Mouse (Mus musculus) liver, embryonic 11.5 days (tissue): Measurements from ENCODE around the gene Unc119b. TPM values are rescaled to one million over a fixed set of nuclear protein-coding genes. Genes with fewer than 3 reads are reported as not detected.

ENCODE experiments used
- ATAC-seq: fragments of 200-750 bp; cut with Nextera tagmentation; replicated peaks from 2 replicates; pipeline ENCODE4 v1.8.0; 2017; ENCODE audit warnings: moderate number of reproducible peaks, mild to moderate bottlenecking, moderate TSS enrichment, moderate library complexity; ENCODE audit not compliant: low FRiP score
- DNase-seq: peaks from one replicate; pipeline ENCODE4 v3.0.0-alpha.2; 2017; ENCODE audit warnings: low spot score
- H3K27ac ChIP-seq: fragments of 300-500 bp; sonication (generic); 2 replicates; pipeline ENCODE4 v1.5.1; 2014; ENCODE audit warnings: mild to moderate bottlenecking, low read depth, low read length, control low read depth
- H3K27me3 ChIP-seq: fragments of 300-500 bp; sonication (generic); replicated peaks from 2 replicates; pipeline ENCODE4 v1.6.1; 2014; ENCODE audit warnings: low read length, mixed read lengths; ENCODE audit not compliant: control insufficient read depth, insufficient read depth
- H3K36me3 ChIP-seq: fragments of 300-500 bp; sonication (generic); 2 replicates; pipeline ENCODE4 v1.6.1; 2014; ENCODE audit warnings: mild to moderate bottlenecking, low read length, moderate library complexity, mixed read lengths; ENCODE audit not compliant: control insufficient read depth, insufficient read depth
- H3K4me1 ChIP-seq: fragments of 300-500 bp; sonication (generic); replicated peaks from 2 replicates; pipeline ENCODE4 v1.6.1; 2014; ENCODE audit warnings: low read length, mixed read lengths; ENCODE audit not compliant: control insufficient read depth, insufficient read depth
- H3K4me2 ChIP-seq: fragments of 300-500 bp; sonication (generic); 2 replicates; pipeline ENCODE4 v1.6.1; 2014; ENCODE audit warnings: mild to moderate bottlenecking, control low read depth, moderate library complexity
- H3K4me3 ChIP-seq: fragments of 300-500 bp; sonication (generic); 2 replicates; pipeline ENCODE4 v1.5.1; 2014; ENCODE audit warnings: low read depth, low read length, control low read depth
- H3K9ac ChIP-seq: fragments of 300-500 bp; sonication (generic); 2 replicates; pipeline ENCODE4 v1.6.1; 2014; ENCODE audit warnings: low read depth, low read length, control low read depth
- H3K9me3 ChIP-seq: fragments of 300-500 bp; sonication (generic); 2 replicates; pipeline ENCODE4 v1.6.1; 2016; ENCODE audit warnings: low read length, inconsistent platforms, mixed read lengths; ENCODE audit not compliant: control insufficient read depth
- WGBS: fragments of 180-500 bp; shearing (Covaris S2); extraction: QIAGEN DNeasy Blood & Tissue Kit; methylation state at CpG from one replicate; pipeline ENCODE4 v1.1.7; 2014; 5-methylcytosine and 5-hydroxymethylcytosine counted together
- polyA plus RNA-seq: library from polyadenylated mRNA; unstranded; fragments of >200 nt; fragmentation: Nextera tagmentation; extraction: Ambion mirVana; gene quantifications from 2 replicates; pipeline ENCODE4 v1.2.1, GENCODE M21; 2014

Gene Unc119b
- polyA plus RNA-seq, 1 experiment from 2014 or later = 26.8 TPM

- H3K4me3 ChIP-seq = peak overlapping the region; percentile 81
- H3K27me3 ChIP-seq = no peaks in the 10 kb centered on the region
- WGBS = 60% methylated on average over 6 of the region's 6 CpGs
- no peak for ATAC-seq
- H3K9me3 ChIP-seq = no peaks in the 10 kb centered on the region
- peaks cover 8% of the 10 kb centered on the region; the same call in 1 of the 2 replicates for H3K36me3 ChIP-seq
- peaks cover 9% of the 10 kb centered on the region for H3K4me1 ChIP-seq
- no peak overlapping the region for H3K27ac ChIP-seq
- peak overlapping the region; percentile 90 for H3K4me2 ChIP-seq
- peak overlapping the region; percentile 76 for H3K9ac ChIP-seq
- no peak for DNase-seq
Observed at GRCm38 (mm10) chr5:115133358-115134066, 1.3 kb downstream of the Unc119b start.

GRCm38 (mm10) chr5:115132465-115132864 lies 2.3 kb downstream of the Unc119b start:
- 94% methylated on average over 8 of the region's 8 CpGs for WGBS
- no peaks in the 10 kb centered on the region for H3K27me3 ChIP-seq
- peaks cover 12% of the 10 kb centered on the region; the same call in 1 of the 2 replicates for H3K36me3 ChIP-seq
- H3K4me2 ChIP-seq = no peak overlapping the region
- no peak overlapping the region for H3K27ac ChIP-seq
- peaks cover 9% of the 10 kb centered on the region for H3K4me1 ChIP-seq
- H3K4me3 ChIP-seq = no peak overlapping the region
- ATAC-seq (no peak), DNase-seq (no peak)
- no peaks in the 10 kb centered on the region for H3K9me3 ChIP-seq
- no peak overlapping the region for H3K9ac ChIP-seq

GRCm38 (mm10) chr5:115129328-115129727 lies 5.4 kb downstream of the Unc119b start:
- 86% methylated on average over 6 of the region's 6 CpGs for WGBS
- DNase-seq = no peak

GRCm38 (mm10) chr5:115127421-115128179 lies 7.2 kb downstream of the Unc119b start:
- H3K27ac ChIP-seq = no peak overlapping the region
- H3K4me1 ChIP-seq = no peaks in the 10 kb centered on the region; the same call in 1 of the 2 replicates
- DNase-seq (no peak), ATAC-seq (no peak)
- no peak overlapping the region for H3K4me2 ChIP-seq
- no peaks in the 10 kb centered on the region for H3K9me3 ChIP-seq
- peaks cover 25% of the 10 kb centered on the region for H3K36me3 ChIP-seq
- WGBS = 92% methylated on average over 22 of the region's 22 CpGs
- no peak overlapping the region for H3K9ac ChIP-seq
- no peak overlapping the region for H3K4me3 ChIP-seq
- H3K27me3 ChIP-seq = no peaks in the 10 kb centered on the region

More at GRCm38 (mm10) chr5:115129328-115129727, 5.4 kb downstream of the Unc119b start:
- Histone ChIP-seq H3K9me3 (no peaks in the 10 kb centered on the region), H3K27ac (no peak overlapping the region), H3K4me3 (no peak overlapping the region), H3K27me3 (no peaks in the 10 kb centered on the region), H3K9ac (no peak overlapping the region), H3K36me3 (peaks cover 23% of the 10 kb centered on the region), H3K4me2 (no peak overlapping the region), H3K4me1 (peaks cover 9% of the 10 kb centered on the region)
- no peak for ATAC-seq

GRCm38 (mm10) chr5:115126578-115127312 lies 8.0 kb downstream of the Unc119b start:
- Histone ChIP-seq H3K36me3 (peaks cover 25% of the 10 kb centered on the region), H3K4me3 (no peak overlapping the region), H3K27ac (no peak overlapping the region), H3K9ac (no peak overlapping the region), H3K4me2 (no peak overlapping the region), H3K27me3 (no peaks in the 10 kb centered on the region), H3K9me3 (no peaks in the 10 kb centered on the region), H3K4me1 (no peaks in the 10 kb centered on the region; the same call in 1 of the 2 replicates)
- WGBS = 86% methylated on average over 28 of the region's 28 CpGs
- ATAC-seq = no peak
- no peak for DNase-seq

- WGBS = 36% methylated on average over 24 of the region's 24 CpGs
- peaks cover 25% of the 10 kb centered on the region for H3K36me3 ChIP-seq
- H3K4me1 ChIP-seq = no peaks in the 10 kb centered on the region; the same call in 1 of the 2 replicates
- H3K9ac ChIP-seq = no peak overlapping the region
- no peaks in the 10 kb centered on the region for H3K27me3 ChIP-seq
- H3K27ac ChIP-seq = no peak overlapping the region
- no peak overlapping the region for H3K4me3 ChIP-seq
- DNase-seq (peak; percentile 74), ATAC-seq (peak; percentile 63)
- no peaks in the 10 kb centered on the region for H3K9me3 ChIP-seq
- no peak overlapping the region for H3K4me2 ChIP-seq
Observed at GRCm38 (mm10) chr5:115125211-115125871, 9.4 kb downstream of the Unc119b start.

GRCm38 (mm10) chr5:115124690-115125089 lies 10.1 kb downstream of the Unc119b start:
- Histone ChIP-seq H3K4me1 (no peaks in the 10 kb centered on the region; the same call in 1 of the 2 replicates), H3K4me2 (no peak overlapping the region), H3K4me3 (no peak overlapping the region), H3K9me3 (no peaks in the 10 kb centered on the region), H3K27me3 (no peaks in the 10 kb centered on the region), H3K27ac (no peak overlapping the region), H3K36me3 (peaks cover 22% of the 10 kb centered on the region), H3K9ac (no peak overlapping the region)
- WGBS = 87% methylated on average over 6 of the region's 6 CpGs
- ATAC-seq (no peak), DNase-seq (no peak)

GRCm38 (mm10) chr5:115120978-115121377 lies 13.8 kb downstream of the Unc119b start:
- no peak for ATAC-seq
- no peak overlapping the region for H3K4me3 ChIP-seq
- no peak for DNase-seq
- no peaks in the 10 kb centered on the region; the same call in 1 of the 2 replicates for H3K4me1 ChIP-seq
- H3K4me2 ChIP-seq = no peak overlapping the region
- H3K9me3 ChIP-seq = no peaks in the 10 kb centered on the region
- no peak overlapping the region for H3K27ac ChIP-seq
- no peak overlapping the region for H3K9ac ChIP-seq
- WGBS = 84% methylated on average over 5 of the region's 5 CpGs
- peaks cover 15% of the 10 kb centered on the region for H3K36me3 ChIP-seq
- no peaks in the 10 kb centered on the region for H3K27me3 ChIP-seq
